Mouse (Mus musculus) ZHBTc4 (cell line): ENCODE results near the gene P3h4.
A peak's percentile ranks its signal among the peaks of the same experiment; 100 is the strongest.

Source experiments
- DNase-seq: peaks from one replicate; pipeline ENCODE4 v3.0.0-alpha.2; 2011; ENCODE audit warnings: low read depth, low spot score

P3h4 gene

GRCm38 (mm10) chr11:100408835-100409462, 5.7 kb downstream of the P3h4 start:
- no peak for DNase-seq

GRCm38 (mm10) chr11:100408076-100408834, 6.4 kb downstream of the P3h4 start:
- DNase-seq, result peak; percentile 79

GRCm38 (mm10) chr11:100406995-100407705, 7.5 kb downstream of the P3h4 start:
- DNase-seq, result no peak

- no peak for DNase-seq
These were observed 8.4 kb downstream of the P3h4 start for GRCm38 (mm10) chr11:100406273-100406672.

GRCm38 (mm10) chr11:100404456-100405074, 10.1 kb downstream of the P3h4 start:
- no peak for DNase-seq

GRCm38 (mm10) chr11:100403445-100404134, 11.0 kb downstream of the P3h4 start:
- DNase-seq, result no peak

- DNase-seq, result no peak
These were observed 12.0 kb downstream of the P3h4 start for GRCm38 (mm10) chr11:100402682-100403081.

- DNase-seq, result no peak
These were observed 12.4 kb downstream of the P3h4 start for GRCm38 (mm10) chr11:100402240-100402639.

- no peak for DNase-seq
These were observed 13.8 kb downstream of the P3h4 start for GRCm38 (mm10) chr11:100400842-100401241.

- DNase-seq, result no peak
These were observed 14.7 kb downstream of the P3h4 start for GRCm38 (mm10) chr11:100399727-100400538.

- peak; percentile 37 for DNase-seq
These were observed 15.3 kb downstream of the P3h4 start for GRCm38 (mm10) chr11:100399320-100399719.

GRCm38 (mm10) chr11:100398517-100398916, 16.1 kb downstream of the P3h4 start:
- DNase-seq, result no peak

- peak; percentile 100 for DNase-seq
These were observed 16.8 kb downstream of the P3h4 start, which contains the start of gene Jup for GRCm38 (mm10) chr11:100397600-100398389. TSS of gene Jup (minus strand) at chr11:100397763.

GRCm38 (mm10) chr11:100396886-100397599, 17.6 kb downstream of the P3h4 start:
- DNase-seq, result peak; percentile 58

- DNase-seq, result peak; percentile 78
These were observed 18.6 kb downstream of the P3h4 start for GRCm38 (mm10) chr11:100395861-100396631.

- DNase-seq, result peak; percentile 78
These were observed 19.4 kb downstream of the P3h4 start for GRCm38 (mm10) chr11:100395200-100395599.

- no peak for DNase-seq
These were observed 20.1 kb downstream of the P3h4 start for GRCm38 (mm10) chr11:100394353-100395074.

GRCm38 (mm10) chr11:100393733-100394132, 20.9 kb downstream of the P3h4 start:
- DNase-seq, result no peak
